Mouse (Mus musculus) E14TG2a.4 (cell line): ENCODE data around the gene Nmur2.

Experiments
- CTCF ChIP-seq: conservative IDR thresholded peaks from 2 replicates; pipeline ENCODE4 v1.5.1; 2014; ENCODE audit warnings: low read length
- NANOG ChIP-seq: IDR thresholded peaks from 2 replicates; pipeline ENCODE4 v1.6.1; 2014; ENCODE audit warnings: borderline replicate concordance, low read length, mixed read lengths

DNA sequence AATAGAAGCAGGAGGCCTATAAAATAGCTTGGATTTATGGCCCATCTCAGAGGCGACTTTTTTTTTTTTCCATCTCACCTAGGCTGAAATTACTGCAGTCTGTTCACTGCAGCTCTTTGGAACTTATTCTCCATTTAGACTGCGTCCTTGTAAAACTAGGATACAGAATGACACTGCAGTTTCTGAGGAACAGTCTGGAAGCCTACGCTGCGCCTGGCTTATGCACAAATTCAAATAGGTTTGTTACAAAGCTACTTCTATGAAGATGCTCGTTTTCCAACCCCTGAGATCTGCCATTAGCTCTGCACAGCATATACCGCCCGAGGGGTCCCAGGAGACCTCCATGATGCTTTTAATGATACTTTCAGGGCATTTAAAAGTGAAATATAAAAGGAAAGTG is 31.3 kb upstream of the Nmur2 start:
- TF ChIP-seq CTCF, result no peak
- TF ChIP-seq NANOG, result no peak
